ENCODE assay signal across 15 mouse cellular contexts in genomic region chr1:81591623-81592022, GRCm38 (mm10).
DNase-seq lines count a peak whose midpoint lies in the region; ATAC-seq and TF ChIP-seq lines count a peak whose summit lies in the region.
"Had no signal": no experiment of that assay in that cellular context is flagged by ENCODE, and none has a peak within 500 bp of the region (broad histone marks: within the 10 kb centered on the region; RNA-seq: fewer than 3 reads in every experiment).

No protein-coding gene starts in this region.

- no peak overlapping the region for H3K4me3 ChIP-seq in kidney, adult 2 months (ENCODE audit: insufficient read depth, low read depth, low read length)
- H3K4me3 ChIP-seq in kidney, embryonic 15.5 days (replicated peaks), result no peak overlapping the region
- no peak overlapping the region for H3K4me3 ChIP-seq in midbrain, embryonic 11.5 days (ENCODE audit: low read depth, low read length)
- no peak overlapping the region for H3K4me3 ChIP-seq in midbrain, embryonic 13.5 days (replicated peaks)
- H3K4me3 ChIP-seq: embryonic facial prominence, embryonic 15.5 days; intestine, embryonic 15.5 days; liver, embryonic 15.5 days had no signal

- H3K4me2 ChIP-seq in kidney, embryonic 15.5 days, result no peak overlapping the region
- no peak overlapping the region for H3K4me2 ChIP-seq in midbrain, embryonic 11.5 days
- H3K4me2 ChIP-seq in midbrain, embryonic 13.5 days (replicated peaks), result no peak overlapping the region
- H3K4me2 ChIP-seq: embryonic facial prominence, embryonic 15.5 days; intestine, embryonic 15.5 days; liver, embryonic 15.5 days had no signal

- H3K9ac ChIP-seq in kidney, embryonic 15.5 days, result no peak overlapping the region
- H3K9ac ChIP-seq in midbrain, embryonic 11.5 days (ENCODE audit: low read length), result no peak overlapping the region
- no peak overlapping the region for H3K9ac ChIP-seq in midbrain, embryonic 13.5 days (replicated peaks)
- H3K9ac ChIP-seq: embryonic facial prominence, embryonic 15.5 days; intestine, embryonic 15.5 days; liver, embryonic 15.5 days had no signal

- no peak overlapping the region for H3K27ac ChIP-seq in kidney, adult 2 months (ENCODE audit: insufficient read depth, low read depth, low read length)
- no peak overlapping the region for H3K27ac ChIP-seq in kidney, embryonic 15.5 days
- H3K27ac ChIP-seq in midbrain, embryonic 11.5 days (ENCODE audit: low read depth, low read length), result no peak overlapping the region
- no peak overlapping the region for H3K27ac ChIP-seq in midbrain, embryonic 13.5 days
- H3K27ac ChIP-seq: embryonic facial prominence, embryonic 15.5 days; intestine, embryonic 15.5 days; liver, embryonic 15.5 days had no signal

- no peak for TF ChIP-seq POLR2A in kidney, adult 2 months (IDR thresholded peaks at IDR 0.05; ENCODE audit: low read depth, low read length)

- no peaks in the 10 kb centered on the region for H3K27me3 ChIP-seq in kidney, adult 2 months (replicated peaks; ENCODE audit: control insufficient read depth, insufficient read depth, low read length)
- no peaks in the 10 kb centered on the region for H3K27me3 ChIP-seq in kidney, embryonic 15.5 days
- no peaks in the 10 kb centered on the region for H3K27me3 ChIP-seq in midbrain, embryonic 11.5 days (ENCODE audit: control insufficient read depth, insufficient read depth, low read length)
- no peaks in the 10 kb centered on the region for H3K27me3 ChIP-seq in midbrain, embryonic 13.5 days
- H3K27me3 ChIP-seq: embryonic facial prominence, embryonic 15.5 days; intestine, embryonic 15.5 days; liver, embryonic 15.5 days had no signal

- 90% methylated on average over 5 of the region's 5 CpGs for WGBS in kidney, adult 2 months
- 90% methylated on average over 5 of the region's 5 CpGs for WGBS in kidney, embryonic 15.5 days
- WGBS in midbrain, embryonic 11.5 days, result 87% methylated on average over 5 of the region's 5 CpGs
- 90% methylated on average over 5 of the region's 5 CpGs for WGBS in midbrain, embryonic 13.5 days

- ATAC-seq in kidney, embryonic 15.5 days (replicated peaks; ENCODE audit: low FRiP score), result no peak
- ATAC-seq in midbrain, embryonic 11.5 days (ENCODE audit: low FRiP score), result no peak
- no peak for ATAC-seq in midbrain, embryonic 13.5 days
- ATAC-seq: intestine, embryonic 15.5 days had no signal

- no peaks in the 10 kb centered on the region for H3K9me3 ChIP-seq in kidney, embryonic 15.5 days (replicated peaks)
- H3K9me3 ChIP-seq in midbrain, embryonic 11.5 days (ENCODE audit: control insufficient read depth, low read length), result no peaks in the 10 kb centered on the region
- H3K9me3 ChIP-seq in midbrain, embryonic 13.5 days, result no peaks in the 10 kb centered on the region
- H3K9me3 ChIP-seq: embryonic facial prominence, embryonic 15.5 days; intestine, embryonic 15.5 days; liver, embryonic 15.5 days had no signal

- no peaks in the 10 kb centered on the region for H3K36me3 ChIP-seq in kidney, adult 2 months (ENCODE audit: control insufficient read depth, insufficient read depth, low read length)
- no peaks in the 10 kb centered on the region for H3K36me3 ChIP-seq in kidney, embryonic 15.5 days
- H3K36me3 ChIP-seq in midbrain, embryonic 11.5 days (ENCODE audit: control insufficient read depth, insufficient read depth, low read length), result no peaks in the 10 kb centered on the region
- H3K36me3 ChIP-seq in midbrain, embryonic 13.5 days, result no peaks in the 10 kb centered on the region
- H3K36me3 ChIP-seq: embryonic facial prominence, embryonic 15.5 days; intestine, embryonic 15.5 days; liver, embryonic 15.5 days had no signal

- peak; percentile 44 for TF ChIP-seq CTCF in kidney, adult 2 months (conservative IDR thresholded peaks at IDR 0.05; ENCODE audit: insufficient read depth, insufficient read length, low read depth, low read length)

- no peaks in the 10 kb centered on the region; the same call in 1 of the 2 replicates for H3K4me1 ChIP-seq in kidney, adult 2 months (ENCODE audit: control insufficient read depth, insufficient read depth, low read length)
- peaks cover 7% of the 10 kb centered on the region; the same call in 1 of the 2 replicates for H3K4me1 ChIP-seq in kidney, embryonic 15.5 days
- peaks cover 15% of the 10 kb centered on the region for H3K4me1 ChIP-seq in midbrain, embryonic 11.5 days (ENCODE audit: control insufficient read depth, insufficient read depth, low read length)
- H3K4me1 ChIP-seq in midbrain, embryonic 13.5 days (replicated peaks), result peaks cover 23% of the 10 kb centered on the region
- H3K4me1 ChIP-seq: liver, embryonic 15.5 days had no signal

- peak; percentile 18 for DNase-seq in adrenal gland, postnatal 14 days
- DNase-seq in adrenal gland, adult 18-20 months (ENCODE audit: low spot score in 2 of 2), result no peak
- DNase-seq in kidney, adult 2 months, result no peak
- DNase-seq in midbrain, embryonic 11.5 days (ENCODE audit: low spot score, missing footprints), result peak; percentile 76
- peak; percentile 24 for DNase-seq in retina, embryonic 14.5 days (ENCODE audit: low spot score)
- no peak for DNase-seq in heart, adult 18-20 months
- DNase-seq: adrenal gland, adult 8-10 months; cerebellum, postnatal 25 days; heart, adult 11 months; spleen, adult 18-20 months had no signal

Comparison
In these comparisons a context has a peak if more than half of its experiments do, and no peak if none do; other contexts are left out.
1. DNase-seq: peak in adrenal gland, postnatal 14 days (single experiment), midbrain, embryonic 11.5 days (single experiment) and retina, embryonic 14.5 days (single experiment); none in adrenal gland, adult 18-20 months (0 of 2), kidney, adult 2 months (single experiment) and heart, adult 18-20 months (0 of 2).